Mouse (Mus musculus): ENCODE measurements around the gene Csrnp2. TPM values are rescaled to one million over a fixed set of nuclear protein-coding genes. Genes with fewer than 3 reads are reported as not detected.
"Not testable (repeated sequence)": the region's sequence is repeated elsewhere in the genome, so short reads cannot be mapped to it uniquely, and the experiment has no call there.

Csrnp2 gene
- total RNA-seq (2014; rRNA removed) = 56.8 and 67.1 TPM in 2 replicates
- polyA plus RNA-seq (2015; fragmentation: Nextera tagmentation; extraction: Ambion mirVana) = 29.4 and 36.3 TPM in 2 replicates

DNA sequence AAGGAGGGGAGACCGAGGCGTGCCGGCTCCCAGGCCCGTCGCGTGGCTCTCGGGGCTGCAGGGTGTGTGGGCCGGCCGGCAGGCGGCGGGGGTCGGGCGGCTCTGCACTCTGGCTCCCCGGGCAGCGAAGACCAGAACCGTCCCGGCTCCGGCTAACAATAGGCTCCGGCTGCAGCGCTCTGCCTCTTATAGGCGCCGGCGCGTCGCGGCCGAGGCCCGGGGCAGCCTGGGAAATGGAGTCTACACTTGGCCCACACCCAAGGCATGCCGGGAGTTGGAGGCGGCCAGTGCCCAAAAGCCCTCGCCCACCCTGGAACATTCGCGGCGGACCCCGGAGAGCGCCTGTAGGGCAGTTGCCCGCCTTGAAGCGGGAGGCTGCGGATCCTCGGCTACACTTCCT lies at the start of gene Csrnp2:
Gene Csrnp2, minus strand, starts transcription at position 387 of the 400 bp plus-strand sequence.
- H3K4me1 ChIP-seq (ENCODE audit: insufficient read depth) = peaks cover 27% of the 10 kb centered on the region
- ATAC-seq = peak; percentile 97
- WGBS = under 1% methylated on average over 39 of the region's 40 CpGs

DNA sequence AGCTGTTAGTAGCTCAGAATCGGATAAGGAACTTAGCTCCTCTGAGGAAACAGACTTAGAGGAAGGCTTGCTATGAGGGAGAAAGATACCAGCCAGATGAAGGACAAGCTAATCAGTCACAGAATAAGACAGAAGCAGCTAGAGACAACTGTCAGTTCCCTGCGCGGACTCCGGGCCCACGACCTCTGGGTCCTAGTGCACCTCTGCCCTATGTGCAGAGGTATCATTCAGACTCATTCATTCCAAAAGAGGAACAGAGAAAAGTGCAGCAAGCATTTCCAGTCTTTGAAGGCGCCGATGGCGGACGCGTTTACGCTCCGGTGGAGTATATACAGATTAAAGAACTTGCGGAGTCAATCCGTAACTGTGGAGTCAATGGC lies 48.4 kb upstream of the Csrnp2 start:
- H3K9me3 ChIP-seq (ENCODE audit: low read length); H3K4me1 ChIP-seq (ENCODE audit: insufficient read depth); H3K36me3 ChIP-seq (ENCODE audit: insufficient read depth); H3K27me3 ChIP-seq (ENCODE audit: insufficient read depth, low read length); H3K4me3 ChIP-seq (ENCODE audit: low read depth, low read length); ATAC-seq; DNase-seq; H3K4me2 ChIP-seq (ENCODE audit: low read depth); H3K9ac ChIP-seq; H3K27ac ChIP-seq (ENCODE audit: low read depth, low read length): not testable (repeated sequence)
- over 99% methylated on average over 14 of the region's 14 CpGs for WGBS

More for the DNA sequence above, at the start of gene Csrnp2:
- Histone ChIP-seq H3K4me2 (ENCODE audit: low read depth) (peak within 1 kb of the TSS; percentile 55), H3K4me3 (ENCODE audit: low read depth, low read length) (peak within 1 kb of the TSS; percentile 95), H3K9me3 (ENCODE audit: low read length) (no peaks in the 10 kb centered on the region), H3K36me3 (ENCODE audit: insufficient read depth) (no peaks in the 10 kb centered on the region), H3K27ac (ENCODE audit: low read depth, low read length) (peak within 1 kb of the TSS; percentile 98), H3K27me3 (ENCODE audit: insufficient read depth, low read length) (no peaks in the 10 kb centered on the region), H3K9ac (peak within 1 kb of the TSS; percentile 97)
- peak; percentile 97 for DNase-seq
- TF ChIP-seq CTCF (IDR thresholded peaks at IDR 0.05; ENCODE audit: low read depth) = peak; percentile 66

GRCm38 (mm10) chr15:100542876-100543650 lies 47.8 kb upstream of the Csrnp2 start:
- H3K4me2 ChIP-seq (ENCODE audit: low read depth); H3K27me3 ChIP-seq (ENCODE audit: insufficient read depth, low read length); DNase-seq; ATAC-seq; H3K9ac ChIP-seq; H3K36me3 ChIP-seq (ENCODE audit: insufficient read depth); H3K4me1 ChIP-seq (ENCODE audit: insufficient read depth); H3K9me3 ChIP-seq (ENCODE audit: low read length); H3K27ac ChIP-seq (ENCODE audit: low read depth, low read length); H3K4me3 ChIP-seq (ENCODE audit: low read depth, low read length): not testable (repeated sequence)
- 97% methylated on average over 25 of the region's 28 CpGs for WGBS

- ATAC-seq (no peak), DNase-seq (no peak)
- 99% methylated on average over 4 of the region's 4 CpGs for WGBS
- no peak overlapping the region for H3K27ac ChIP-seq (ENCODE audit: low read depth, low read length)
- H3K9me3 ChIP-seq (ENCODE audit: low read length) = no peaks in the 10 kb centered on the region
- no peaks in the 10 kb centered on the region for H3K27me3 ChIP-seq (ENCODE audit: insufficient read depth, low read length)
- H3K4me3 ChIP-seq (ENCODE audit: low read depth, low read length) = no peak overlapping the region
- H3K4me2 ChIP-seq (ENCODE audit: low read depth) = no peak overlapping the region
- TF ChIP-seq CTCF (IDR thresholded peaks at IDR 0.05; ENCODE audit: low read depth) = no peak
- H3K36me3 ChIP-seq (ENCODE audit: insufficient read depth) = no peaks in the 10 kb centered on the region; the same call in 1 of the 2 replicates
- no peaks in the 10 kb centered on the region for H3K4me1 ChIP-seq (ENCODE audit: insufficient read depth)
- H3K9ac ChIP-seq = no peak overlapping the region
These were observed 46.1 kb upstream of the Csrnp2 start for GRCm38 (mm10) chr15:100541426-100541825.

GRCm38 (mm10) chr15:100541001-100541400 lies 45.7 kb upstream of the Csrnp2 start:
- not testable (repeated sequence) for H3K4me1 ChIP-seq (ENCODE audit: insufficient read depth); H3K4me3 ChIP-seq (ENCODE audit: low read depth, low read length); H3K9ac ChIP-seq; H3K9me3 ChIP-seq (ENCODE audit: low read length); H3K27ac ChIP-seq (ENCODE audit: low read depth, low read length); H3K4me2 ChIP-seq (ENCODE audit: low read depth); ATAC-seq; DNase-seq; H3K36me3 ChIP-seq (ENCODE audit: insufficient read depth); H3K27me3 ChIP-seq (ENCODE audit: insufficient read depth, low read length)
- WGBS = 89% methylated on average over 1 of the region's 1 CpGs

GRCm38 (mm10) chr15:100539411-100539810 lies 44.1 kb upstream of the Csrnp2 start:
- H3K36me3 ChIP-seq (ENCODE audit: insufficient read depth) = peaks cover 4% of the 10 kb centered on the region; the same call in 1 of the 2 replicates
- no peak for ATAC-seq
- DNase-seq = no peak
- no peaks in the 10 kb centered on the region for H3K27me3 ChIP-seq (ENCODE audit: insufficient read depth, low read length)
- no peak for TF ChIP-seq CTCF (IDR thresholded peaks at IDR 0.05; ENCODE audit: low read depth)
- H3K4me3 ChIP-seq (ENCODE audit: low read depth, low read length) = no peak overlapping the region
- H3K9me3 ChIP-seq (ENCODE audit: low read length) = no peaks in the 10 kb centered on the region
- WGBS = 94% methylated on average over 9 of the region's 9 CpGs
- no peak overlapping the region for H3K9ac ChIP-seq
- H3K4me2 ChIP-seq (ENCODE audit: low read depth) = no peak overlapping the region
- no peaks in the 10 kb centered on the region for H3K4me1 ChIP-seq (ENCODE audit: insufficient read depth)
- H3K27ac ChIP-seq (ENCODE audit: low read depth, low read length) = no peak overlapping the region

GRCm38 (mm10) chr15:100537913-100538312 lies 42.6 kb upstream of the Csrnp2 start:
- H3K27me3 ChIP-seq (ENCODE audit: insufficient read depth, low read length) = no peaks in the 10 kb centered on the region
- no peak for ATAC-seq
- peaks cover 4% of the 10 kb centered on the region; the same call in 1 of the 2 replicates for H3K36me3 ChIP-seq (ENCODE audit: insufficient read depth)
- H3K4me3 ChIP-seq (ENCODE audit: low read depth, low read length) = no peak overlapping the region
- H3K27ac ChIP-seq (ENCODE audit: low read depth, low read length) = no peak overlapping the region
- peak; percentile 50 for DNase-seq
- TF ChIP-seq CTCF (IDR thresholded peaks at IDR 0.05; ENCODE audit: low read depth) = peak; percentile 57
- H3K9me3 ChIP-seq (ENCODE audit: low read length) = no peaks in the 10 kb centered on the region
- H3K4me1 ChIP-seq (ENCODE audit: insufficient read depth) = no peaks in the 10 kb centered on the region
- H3K4me2 ChIP-seq (ENCODE audit: low read depth) = no peak overlapping the region
- no peak overlapping the region for H3K9ac ChIP-seq
- 91% methylated on average over 6 of the region's 6 CpGs for WGBS

Data from forebrain, postnatal 0 days (tissue).